Mouse (Mus musculus): ENCODE measurements around the gene Fryl. TPM values are rescaled to one million over a fixed set of nuclear protein-coding genes. Genes with fewer than 3 reads are reported as not detected.

Fryl gene
- total RNA-seq, 2 experiments from 2014 or later = 45.9 to 50.9 TPM

GRCm38 (mm10) chr5:72989756-72990155 lies 266.7 kb downstream of the Fryl start:
- intact Hi-C loops (cut with DNase I) = no loop called here
- no peak for DNase-seq

- DNase-seq = no peak
- intact Hi-C loops (cut with DNase I) = no loop called here
These were observed 268.6 kb downstream of the Fryl start for GRCm38 (mm10) chr5:72987786-72988185.

DNA sequence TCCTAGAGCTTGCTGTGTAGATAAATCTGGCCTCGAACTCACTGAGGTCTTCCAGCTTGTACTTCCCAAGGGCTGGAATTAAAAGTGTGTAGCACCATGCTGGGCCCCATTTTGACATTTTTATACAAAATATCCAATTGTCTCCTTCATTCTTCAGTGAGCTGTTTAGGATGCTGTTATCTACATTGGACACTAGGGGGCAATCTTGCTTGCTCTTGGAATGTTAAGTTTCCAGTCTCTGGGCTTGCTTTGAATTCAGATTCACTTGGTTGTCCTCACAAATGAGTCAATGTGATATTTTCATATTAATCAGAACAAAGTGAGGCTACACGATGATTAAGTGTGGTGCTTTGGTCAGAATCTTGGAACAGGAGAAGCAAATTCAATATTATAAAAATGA lies 272.3 kb downstream of the Fryl start:
- peak in 1 of 2 experiments; percentile 32 for DNase-seq
- intact Hi-C loops (cut with DNase I) = no loop called here

DNA sequence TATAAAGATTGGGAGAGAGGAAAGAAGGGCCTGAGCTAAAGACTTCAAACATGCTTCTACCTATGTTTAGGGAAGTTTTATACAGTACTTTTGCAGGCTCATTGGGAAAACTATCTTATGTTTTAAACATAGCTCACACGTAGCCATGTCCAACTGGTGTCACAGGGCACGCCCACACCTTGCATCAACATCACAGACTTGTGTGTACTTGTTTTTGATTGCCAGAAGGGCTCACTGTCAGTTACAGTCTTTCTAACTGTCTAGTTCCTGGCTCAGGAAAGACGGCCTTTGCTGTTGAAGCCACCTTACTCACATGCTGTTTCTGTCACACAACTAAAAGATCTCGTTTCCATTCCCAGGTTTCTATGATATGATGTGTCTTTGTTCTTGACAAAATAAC lies 279.9 kb downstream of the Fryl start:
- intact Hi-C loops (cut with DNase I) = no loop called here
- no peak for DNase-seq

DNA sequence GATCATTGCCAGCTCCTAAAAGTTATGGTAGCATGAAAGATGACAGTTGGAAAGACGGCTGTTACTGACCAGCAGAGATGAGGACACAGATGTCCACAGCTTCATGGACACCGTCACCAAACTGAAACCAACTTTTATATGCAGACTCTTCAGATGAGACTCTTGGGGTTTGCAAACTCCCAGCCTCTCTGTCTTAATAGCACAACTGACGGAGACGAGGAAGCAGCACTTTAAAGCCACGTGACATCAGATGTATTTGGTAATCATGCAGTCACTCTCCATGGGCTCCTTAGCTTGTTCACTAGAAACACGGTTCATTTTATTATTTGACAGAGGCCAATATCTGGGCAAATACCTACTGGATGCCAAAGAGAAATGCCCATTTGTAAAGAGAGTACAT lies 280.4 kb downstream of the Fryl start:
- DNase-seq = no peak
- intact Hi-C loops (cut with DNase I) = no loop called here

GRCm38 (mm10) chr5:72974602-72975001 lies 281.8 kb downstream of the Fryl start, which contains the start of gene Gm10135:
Gene Gm10135, minus strand, starts transcription at chr5:72974702.
- DNase-seq = no peak
- intact Hi-C loops (cut with DNase I) = no loop called here

- DNase-seq = no peak
- intact Hi-C loops (cut with DNase I) = no loop called here
These were observed 283.5 kb downstream of the Fryl start for GRCm38 (mm10) chr5:72972934-72973333.

DNA sequence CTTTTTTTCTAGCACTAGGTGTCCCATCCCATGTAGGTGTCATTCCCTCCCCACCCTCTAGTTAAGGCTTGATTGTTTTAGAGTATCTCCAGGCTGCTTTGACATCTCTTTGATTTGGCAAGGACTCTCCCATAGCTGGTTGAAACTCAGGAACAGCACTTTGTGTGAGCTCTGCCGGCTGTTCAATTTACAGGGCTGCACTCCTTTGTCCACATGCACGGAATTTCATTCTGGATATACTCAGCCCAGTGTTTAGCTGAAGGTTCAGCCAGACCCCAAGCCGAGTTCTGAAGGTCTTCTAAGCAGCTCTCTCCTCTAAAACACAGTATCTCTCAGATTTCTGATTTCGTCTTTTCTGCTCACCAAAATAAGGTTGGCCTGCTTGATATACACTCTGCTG lies 284.0 kb downstream of the Fryl start:
- DNase-seq = no peak
- intact Hi-C loops (cut with DNase I) = no loop called here

Other genes starting within 250 kb of the Fryl start
- not detected for gene Slc10a4, start 249.7 kb downstream of the Fryl start, total RNA-seq (2021)
- gene Ociad1, start 36.2 kb upstream of the Fryl start, total RNA-seq (2021) = 100 to 1,000 TPM; 239 to 245 TPM
- gene Ociad2, start 84.4 kb upstream of the Fryl start, total RNA-seq (2021) = 1 to 10 TPM; 6.7 to 8.6 TPM
- not detected for gene Cwh43, start 149.5 kb upstream of the Fryl start, total RNA-seq (2021)
- gene Dcun1d4, start 224.4 kb upstream of the Fryl start, total RNA-seq (2021) = 10 to 100 TPM; 15.1 to 17.9 TPM

All from heart, postnatal 14 days (tissue).